Mouse (Mus musculus): ENCODE measurements around the gene Snapc1. TPM values are rescaled to one million over a fixed set of nuclear protein-coding genes. Genes with fewer than 3 reads are reported as not detected.

Gene Snapc1
- 6.2 and 7.5 TPM in 2 replicates for polyA plus RNA-seq (2015; fragmentation: Nextera tagmentation; extraction: Ambion mirVana)

DNA sequence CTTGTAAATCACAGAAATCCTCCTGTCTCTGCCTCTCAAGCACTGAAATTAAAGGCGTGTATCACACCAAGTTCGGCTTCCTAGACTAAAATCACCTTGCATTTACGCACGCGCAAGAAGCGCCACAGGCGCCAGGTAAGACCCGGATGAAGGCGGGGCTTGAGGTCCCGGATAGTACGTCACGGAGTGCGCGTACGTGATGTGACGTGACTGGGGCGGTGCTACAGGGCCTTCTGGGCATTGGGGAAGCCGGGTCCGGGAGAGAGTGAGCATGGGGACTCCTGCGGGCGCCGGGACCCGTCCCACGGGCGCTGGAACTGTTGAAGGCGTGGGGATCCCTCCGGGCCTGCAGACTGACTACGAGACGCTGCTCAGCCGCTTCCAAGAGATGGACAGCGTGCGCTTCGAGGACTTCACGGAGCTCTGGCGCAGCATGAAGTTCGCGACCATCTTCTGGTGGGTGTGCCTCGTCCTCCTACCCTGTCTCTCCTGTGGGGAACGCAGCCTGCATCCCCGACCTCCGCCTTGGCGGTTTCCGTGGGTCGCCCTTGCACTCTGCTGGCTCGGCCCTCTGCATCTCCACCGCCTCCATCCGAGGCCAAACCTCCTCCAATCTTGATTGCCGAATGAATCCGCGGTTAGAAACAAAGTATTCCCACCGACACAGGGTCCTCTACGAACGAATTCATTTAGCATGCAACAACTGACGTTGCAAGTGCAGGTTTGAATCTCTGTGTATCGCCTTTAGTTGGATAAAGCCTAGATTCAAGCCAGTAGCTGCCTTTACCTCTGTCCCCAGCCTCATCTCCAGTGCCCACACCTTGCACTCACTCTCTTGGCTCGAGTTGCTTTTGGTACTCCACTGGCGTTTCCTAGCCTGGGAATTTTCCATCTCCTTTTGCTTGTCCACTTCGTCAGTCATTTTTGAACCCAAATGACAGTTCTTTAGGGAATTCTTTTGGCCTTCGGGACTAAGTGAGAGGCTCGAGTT, at the start of gene Snapc1:
Snapc1 (plus strand) TSS at position 191 of the 991 bp plus-strand sequence.

DNA sequence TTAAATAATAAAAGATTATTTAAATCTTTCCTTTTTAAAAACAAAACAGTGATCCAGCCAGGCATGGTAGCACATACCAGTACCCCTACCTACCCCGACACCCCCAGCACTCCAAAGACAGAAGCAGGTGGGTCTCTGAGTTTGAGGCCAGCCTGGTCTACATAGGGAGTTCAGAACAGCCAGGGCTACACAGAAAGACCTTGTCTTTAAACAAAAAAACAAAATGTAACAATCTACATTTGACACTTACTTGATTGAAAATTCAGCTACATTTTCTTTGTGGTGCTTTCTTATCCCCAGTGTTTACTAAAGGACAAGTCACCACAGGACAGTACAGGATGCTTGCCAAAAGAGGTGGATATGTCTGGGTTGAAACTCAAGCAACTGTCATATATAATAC, 26.9 kb upstream of the Snapc1 start, which contains the start of gene Gm49321:
Gm49321 (plus strand) TSS at position 301 of the 400 bp plus-strand sequence.

DNA sequence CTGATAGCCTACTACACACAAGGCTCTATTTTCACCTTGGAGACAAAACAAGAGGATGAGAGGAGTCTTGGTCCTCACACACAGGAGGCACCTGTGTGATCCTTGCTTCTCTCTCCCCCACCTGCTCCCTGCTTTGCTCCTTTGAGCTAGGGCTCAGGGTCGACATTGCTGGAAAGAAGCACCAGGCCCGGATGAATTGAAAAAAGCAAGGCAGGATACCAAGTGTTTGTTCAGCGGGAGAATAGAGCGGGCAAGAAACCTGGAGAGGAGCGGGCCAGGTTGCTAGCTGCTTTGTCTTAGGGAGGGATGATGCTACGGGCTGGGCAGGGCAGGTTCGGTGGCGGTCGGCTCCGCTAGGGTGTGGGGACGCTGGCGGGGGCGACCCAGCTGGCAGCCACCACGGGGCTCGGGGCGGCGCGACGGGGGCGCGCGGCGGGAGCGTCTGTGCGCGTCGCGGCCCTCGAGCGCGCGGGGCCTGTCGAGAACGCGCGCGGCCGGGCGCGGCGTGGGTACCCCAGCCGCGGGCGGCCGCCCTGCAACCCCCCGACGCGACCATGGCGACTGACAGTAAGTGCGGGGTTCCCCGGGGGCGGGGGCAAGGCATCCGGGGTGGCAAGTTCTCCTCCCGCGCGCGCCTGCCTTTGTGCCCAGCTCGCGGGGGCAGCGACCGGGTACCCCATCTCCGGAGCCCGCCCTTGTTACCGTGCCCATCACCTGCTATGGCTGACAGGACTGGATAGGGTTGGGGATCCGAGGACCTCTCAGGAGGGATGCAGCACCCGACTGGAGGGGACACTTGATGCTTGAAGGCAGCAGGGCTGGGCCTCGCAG, 33.2 kb downstream of the Snapc1 start, which contains the start of gene Syt16:
Syt16 (plus strand) TSS at position 365 of the 831 bp plus-strand sequence.

Other genes with a start within 250 kb of the Snapc1 start
- 23.8 and 29.0 TPM in 2 replicates for gene Hif1a, start 63.1 kb upstream of the Snapc1 start, polyA plus RNA-seq (2015; fragmentation: Nextera tagmentation; extraction: Ambion mirVana)
- 2.7 and 3.6 TPM in 2 replicates for gene Gm49321, start 26.8 kb upstream of the Snapc1 start, polyA plus RNA-seq (2015; fragmentation: Nextera tagmentation; extraction: Ambion mirVana)
- gene Syt16, start 33.2 kb downstream of the Snapc1 start, polyA plus RNA-seq (2015; fragmentation: Nextera tagmentation; extraction: Ambion mirVana): not detected in 2 replicates